21 mouse cellular contexts compared by ENCODE assay signal in genomic region chr3:80309931-80310330, GRCm38 (mm10).
DNase-seq lines count a peak whose midpoint lies in the region; ATAC-seq and TF ChIP-seq lines count a peak whose summit lies in the region.
"Had no signal": no experiment of that assay in that cellular context is flagged by ENCODE, and none has a peak within 500 bp of the region (broad histone marks: within the 10 kb centered on the region; RNA-seq: fewer than 3 reads in every experiment).

No protein-coding gene starts in this region.

- no peak overlapping the region for H3K27ac ChIP-seq in liver, adult 2 months (replicated peaks; ENCODE audit: insufficient read depth, low read depth, low read length)
- no peak overlapping the region for H3K27ac ChIP-seq in liver, embryonic 12.5 days
- H3K27ac ChIP-seq in midbrain, embryonic 13.5 days, result no peak overlapping the region
- H3K27ac ChIP-seq: embryonic facial prominence, embryonic 10.5 days; embryonic facial prominence, embryonic 13.5 days; forebrain, embryonic 12.5 days; forebrain, embryonic 15.5 days; heart, embryonic 10.5 days; hindbrain, embryonic 13.5 days; intestine, embryonic 15.5 days had no signal

- H3K4me2 ChIP-seq in liver, embryonic 12.5 days, result no peak overlapping the region
- no peak overlapping the region for H3K4me2 ChIP-seq in midbrain, embryonic 13.5 days (replicated peaks)
- H3K4me2 ChIP-seq: embryonic facial prominence, embryonic 13.5 days; forebrain, embryonic 12.5 days; forebrain, embryonic 15.5 days; hindbrain, embryonic 13.5 days; intestine, embryonic 15.5 days had no signal

- no peak for TF ChIP-seq POLR2A in liver, adult 2 months (IDR thresholded peaks at IDR 0.05; ENCODE audit: extremely low read depth, insufficient read depth, low read length)

- H3K27me3 ChIP-seq in liver, adult 2 months (ENCODE audit: control insufficient read depth, insufficient read depth, low read length), result no peaks in the 10 kb centered on the region
- H3K27me3 ChIP-seq in liver, embryonic 12.5 days (replicated peaks), result no peaks in the 10 kb centered on the region
- no peaks in the 10 kb centered on the region for H3K27me3 ChIP-seq in midbrain, embryonic 13.5 days
- H3K27me3 ChIP-seq: embryonic facial prominence, embryonic 13.5 days; forebrain, embryonic 12.5 days; forebrain, embryonic 15.5 days; hindbrain, embryonic 13.5 days; intestine, embryonic 15.5 days had no signal

- H3K4me3 ChIP-seq in liver, adult 2 months (ENCODE audit: insufficient read depth, low read depth, low read length), result no peak overlapping the region
- H3K4me3 ChIP-seq in liver, embryonic 12.5 days, result no peak overlapping the region
- H3K4me3 ChIP-seq in midbrain, embryonic 13.5 days (replicated peaks), result no peak overlapping the region
- H3K4me3 ChIP-seq: embryonic facial prominence, embryonic 10.5 days; embryonic facial prominence, embryonic 13.5 days; erythroblast, embryonic 14.5 days; forebrain, embryonic 12.5 days; forebrain, embryonic 15.5 days; heart, embryonic 10.5 days; hindbrain, embryonic 13.5 days; intestine, embryonic 15.5 days had no signal

- no peak for ATAC-seq in liver, embryonic 12.5 days
- ATAC-seq in midbrain, embryonic 13.5 days, result no peak
- ATAC-seq: activated CD4-positive, CD25-positive, alpha-beta regulatory T cell, adult 4 months; forebrain, embryonic 15.5 days; intestine, embryonic 15.5 days had no signal

- no peaks in the 10 kb centered on the region; the same call in 1 of the 2 replicates for H3K4me1 ChIP-seq in liver, adult 2 months (ENCODE audit: control insufficient read depth, insufficient read depth, low read length)
- no peaks in the 10 kb centered on the region for H3K4me1 ChIP-seq in liver, embryonic 12.5 days
- no peaks in the 10 kb centered on the region for H3K4me1 ChIP-seq in midbrain, embryonic 13.5 days (replicated peaks)
- H3K4me1 ChIP-seq: embryonic facial prominence, embryonic 10.5 days; embryonic facial prominence, embryonic 13.5 days; forebrain, embryonic 12.5 days; forebrain, embryonic 15.5 days; heart, embryonic 10.5 days; hindbrain, embryonic 13.5 days; intestine, embryonic 15.5 days had no signal

- H3K36me3 ChIP-seq in liver, adult 2 months (ENCODE audit: control insufficient read depth, insufficient read depth, low read length), result no peaks in the 10 kb centered on the region
- H3K36me3 ChIP-seq in liver, embryonic 12.5 days, result no peaks in the 10 kb centered on the region
- H3K36me3 ChIP-seq in midbrain, embryonic 13.5 days, result no peaks in the 10 kb centered on the region
- H3K36me3 ChIP-seq: embryonic facial prominence, embryonic 10.5 days; embryonic facial prominence, embryonic 13.5 days; forebrain, embryonic 12.5 days; forebrain, embryonic 15.5 days; heart, embryonic 10.5 days; hindbrain, embryonic 13.5 days; intestine, embryonic 15.5 days had no signal

- WGBS in liver, adult 2 months, result 40% methylated on average over 4 of the region's 4 CpGs
- 52% methylated on average over 4 of the region's 4 CpGs for WGBS in liver, embryonic 12.5 days (ENCODE audit: insufficient replicate concordance)
- 55% methylated on average over 4 of the region's 4 CpGs for WGBS in midbrain, embryonic 13.5 days

- no peak overlapping the region for H3K9ac ChIP-seq in liver, adult 2 months (ENCODE audit: low read depth, low read length)
- H3K9ac ChIP-seq in liver, embryonic 12.5 days, result no peak overlapping the region
- H3K9ac ChIP-seq in midbrain, embryonic 13.5 days (replicated peaks), result no peak overlapping the region
- H3K9ac ChIP-seq: embryonic facial prominence, embryonic 13.5 days; forebrain, embryonic 12.5 days; forebrain, embryonic 15.5 days; hindbrain, embryonic 13.5 days; intestine, embryonic 15.5 days had no signal

- no peaks in the 10 kb centered on the region for H3K79me2 ChIP-seq in liver, adult 2 months (ENCODE audit: control insufficient read depth, insufficient read depth, low read length)

- no peak for TF ChIP-seq CTCF in liver, adult 2 months (IDR thresholded peaks at IDR 0.05; ENCODE audit: low read depth, low read length)

- DNase-seq in adrenal gland, adult (ENCODE audit: inconsistent age in 2 of 2, low spot score in 1 of 2), result peak; percentile 56 to 79
- no peak for DNase-seq in adrenal gland, postnatal 4 days (ENCODE audit: low spot score in 2 of 2)
- DNase-seq in liver, adult 2 months (ENCODE audit: extremely low read depth, low read depth, low spot score), result peak; percentile 49
- DNase-seq in adrenal gland, postnatal 14 days, result peak; percentile 19
- DNase-seq in heart, adult 8-10 months (ENCODE audit: low spot score), result no peak
- DNase-seq: cerebellum, adult 11-12 months; cerebellum, adult 8-10 months; gastrocnemius, postnatal 25 days; heart, adult 18-20 months; kidney, adult 11 months had no signal

- no peaks in the 10 kb centered on the region for H3K9me3 ChIP-seq in liver, embryonic 12.5 days (replicated peaks)
- no peaks in the 10 kb centered on the region for H3K9me3 ChIP-seq in midbrain, embryonic 13.5 days
- H3K9me3 ChIP-seq: embryonic facial prominence, embryonic 10.5 days; embryonic facial prominence, embryonic 13.5 days; forebrain, embryonic 12.5 days; forebrain, embryonic 15.5 days; heart, embryonic 10.5 days; hindbrain, embryonic 13.5 days; intestine, embryonic 15.5 days had no signal

Comparison
In these comparisons a context has a peak if more than half of its experiments do, and no peak if none do; other contexts are left out.
1. DNase-seq: peak in adrenal gland, adult (2 of 2), liver, adult 2 months (single experiment) and adrenal gland, postnatal 14 days (single experiment); none in adrenal gland, postnatal 4 days (0 of 2) and heart, adult 8-10 months (single experiment).